Mouse (Mus musculus): ENCODE data around the gene Smagp. TPM values are rescaled to one million over a fixed set of nuclear protein-coding genes. Genes with fewer than 3 reads are reported as not detected.

Smagp gene
- polyA plus RNA-seq, 1 experiment from 2014 or later = 41.6 TPM

DNA sequence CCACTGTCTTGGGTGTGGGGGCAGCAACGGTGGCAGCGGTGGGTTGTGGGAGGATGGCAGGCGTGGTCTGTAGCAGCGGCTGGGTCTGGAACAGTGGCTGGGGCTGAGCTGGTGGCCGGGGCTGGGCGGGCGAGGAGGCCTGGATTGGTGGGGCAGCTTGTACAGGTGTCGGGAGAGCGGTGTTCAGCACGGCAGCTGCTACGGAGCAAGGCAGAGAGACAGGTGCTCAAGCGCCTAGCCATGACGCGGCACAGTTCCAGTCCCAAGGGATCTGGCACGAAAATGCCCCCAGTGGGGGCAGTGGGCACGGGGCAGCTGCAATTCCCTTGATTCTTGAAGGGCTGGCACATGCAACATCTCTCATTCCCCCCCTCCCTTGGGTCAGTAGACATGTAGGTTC lies 50.8 kb downstream of the Smagp start:
- no peak overlapping the region for H3K9ac ChIP-seq (replicated peaks; ENCODE audit: low read length)
- WGBS = 94% methylated on average over 16 of the region's 16 CpGs

GRCm38 (mm10) chr15:100580108-100580507 lies 56.6 kb downstream of the Smagp start:
- H3K4me3 ChIP-seq (ENCODE audit: low read length) = no peak overlapping the region
- no peaks in the 10 kb centered on the region for H3K9me3 ChIP-seq (ENCODE audit: low read length)
- no peak overlapping the region for H3K27ac ChIP-seq (ENCODE audit: low read length)
- H3K4me2 ChIP-seq (replicated peaks; ENCODE audit: low read depth, low read length) = no peak overlapping the region
- no peak for ATAC-seq (ENCODE audit: low FRiP score, low TSS enrichment)
- 89% methylated on average over 10 of the region's 10 CpGs for WGBS
- H3K36me3 ChIP-seq (ENCODE audit: insufficient read depth, low read length) = peaks cover 3% of the 10 kb centered on the region; the same call in 1 of the 2 replicates
- H3K9ac ChIP-seq (replicated peaks; ENCODE audit: low read length) = no peak overlapping the region
- 0 out of 2 replicates have a peak, but pooled peaks cover 3% of the 10 kb centered on the region for H3K4me1 ChIP-seq (ENCODE audit: insufficient read depth, low read length)
- no peaks in the 10 kb centered on the region for H3K27me3 ChIP-seq (ENCODE audit: insufficient read depth, low read length)

More for the DNA sequence above, 50.8 kb downstream of the Smagp start:
- Histone ChIP-seq H3K27ac (ENCODE audit: low read length) (no peak overlapping the region), H3K4me3 (ENCODE audit: low read length) (no peak overlapping the region), H3K4me1 (ENCODE audit: insufficient read depth, low read length) (no peaks in the 10 kb centered on the region), H3K4me2 (replicated peaks; ENCODE audit: low read depth, low read length) (no peak overlapping the region), H3K27me3 (ENCODE audit: insufficient read depth, low read length) (no peaks in the 10 kb centered on the region), H3K36me3 (ENCODE audit: insufficient read depth, low read length) (peaks cover 17% of the 10 kb centered on the region; the same call in 1 of the 2 replicates), H3K9me3 (ENCODE audit: low read length) (no peaks in the 10 kb centered on the region)
- ATAC-seq (ENCODE audit: low FRiP score, low TSS enrichment) = no peak

DNA sequence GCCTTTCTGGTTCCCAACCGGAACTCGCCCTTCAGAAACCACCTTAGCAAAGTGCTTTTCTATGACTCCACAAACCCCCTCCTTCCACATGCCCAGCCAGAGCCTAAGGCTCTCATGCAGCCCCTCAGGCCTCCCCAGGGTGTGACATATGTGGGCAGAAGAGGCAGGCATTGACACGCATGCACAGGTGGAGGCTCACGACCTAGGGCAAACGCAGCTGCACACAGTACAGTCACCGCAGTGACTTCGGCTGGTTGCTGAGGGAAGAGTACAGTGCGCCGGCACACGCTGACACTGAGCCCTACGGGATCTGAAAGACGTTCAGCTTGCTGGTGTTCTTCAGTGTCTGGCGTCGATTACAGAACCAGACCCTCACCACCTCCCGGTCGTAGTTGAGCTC lies 58.8 kb downstream of the Smagp start:
- no peak overlapping the region for H3K27ac ChIP-seq (ENCODE audit: low read length)

DNA sequence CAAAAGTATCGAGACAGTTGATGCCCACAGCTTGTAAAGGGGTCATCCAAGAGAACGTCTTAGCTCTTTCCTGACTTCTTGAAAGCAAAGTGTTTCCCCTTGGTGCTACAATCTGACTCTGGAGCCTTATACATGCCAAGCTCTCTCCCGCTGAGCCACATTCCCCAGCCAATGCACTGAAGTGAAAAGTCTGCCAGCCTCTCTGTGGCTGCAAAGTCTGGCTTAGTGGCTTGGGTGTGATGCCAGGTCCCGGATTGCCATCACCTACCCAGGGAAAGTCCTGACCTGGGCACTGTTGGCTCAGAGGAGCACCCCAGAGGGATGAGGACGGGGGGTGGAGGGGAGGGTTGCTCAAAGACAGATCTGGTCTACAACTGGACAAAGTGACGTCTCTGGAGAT lies 59.9 kb downstream of the Smagp start:
- no peaks in the 10 kb centered on the region for H3K27me3 ChIP-seq (ENCODE audit: insufficient read depth, low read length)
- H3K4me2 ChIP-seq (replicated peaks; ENCODE audit: low read depth, low read length) = no peak overlapping the region
- H3K27ac ChIP-seq (ENCODE audit: low read length) = no peak overlapping the region
- H3K36me3 ChIP-seq (ENCODE audit: insufficient read depth, low read length) = peaks cover 3% of the 10 kb centered on the region; the same call in 1 of the 2 replicates
- no peak overlapping the region for H3K4me3 ChIP-seq (ENCODE audit: low read length)
- H3K4me1 ChIP-seq (ENCODE audit: insufficient read depth, low read length) = 0 out of 2 replicates have a peak, but pooled peaks cover 8% of the 10 kb centered on the region
- 75% methylated on average over 6 of the region's 6 CpGs for WGBS
- no peaks in the 10 kb centered on the region for H3K9me3 ChIP-seq (ENCODE audit: low read length)
- no peak overlapping the region for H3K9ac ChIP-seq (replicated peaks; ENCODE audit: low read length)
- no peak for ATAC-seq (ENCODE audit: low FRiP score, low TSS enrichment)

More for the DNA sequence above, 58.8 kb downstream of the Smagp start:
- no peak overlapping the region for H3K9ac ChIP-seq (replicated peaks; ENCODE audit: low read length)
- 0 out of 2 replicates have a peak, but pooled peaks cover 8% of the 10 kb centered on the region for H3K4me1 ChIP-seq (ENCODE audit: insufficient read depth, low read length)
- no peaks in the 10 kb centered on the region for H3K9me3 ChIP-seq (ENCODE audit: low read length)
- peaks cover 3% of the 10 kb centered on the region; the same call in 1 of the 2 replicates for H3K36me3 ChIP-seq (ENCODE audit: insufficient read depth, low read length)
- 87% methylated on average over 16 of the region's 16 CpGs for WGBS
- no peaks in the 10 kb centered on the region for H3K27me3 ChIP-seq (ENCODE audit: insufficient read depth, low read length)
- ATAC-seq (ENCODE audit: low FRiP score, low TSS enrichment) = no peak
- no peak overlapping the region for H3K4me3 ChIP-seq (ENCODE audit: low read length)
- H3K4me2 ChIP-seq (replicated peaks; ENCODE audit: low read depth, low read length) = no peak overlapping the region

DNA sequence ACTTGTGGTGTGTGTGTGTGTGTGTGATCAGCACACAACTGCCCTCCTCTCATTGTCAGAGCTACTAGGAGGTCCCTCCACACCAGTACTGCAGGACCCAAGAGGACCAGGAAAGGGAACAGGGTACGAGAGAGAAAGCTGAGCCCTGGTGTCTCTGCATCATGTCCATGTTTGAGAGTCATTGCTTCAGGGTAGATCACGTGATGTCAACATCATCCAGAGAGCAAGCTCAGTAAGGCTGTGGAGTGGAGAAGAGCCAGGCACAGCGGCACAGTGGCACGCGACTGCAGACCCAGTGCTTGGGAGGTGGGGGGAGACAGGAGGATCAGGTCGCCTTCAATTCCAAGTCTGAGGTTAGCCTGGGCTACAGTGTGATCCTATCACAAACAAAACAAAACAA lies 60.3 kb downstream of the Smagp start:
- Histone ChIP-seq H3K4me2 (replicated peaks; ENCODE audit: low read depth, low read length) (no peak overlapping the region), H3K36me3 (ENCODE audit: insufficient read depth, low read length) (peaks cover 3% of the 10 kb centered on the region; the same call in 1 of the 2 replicates), H3K4me3 (ENCODE audit: low read length) (no peak overlapping the region), H3K9me3 (ENCODE audit: low read length) (no peaks in the 10 kb centered on the region), H3K27me3 (ENCODE audit: insufficient read depth, low read length) (no peaks in the 10 kb centered on the region), H3K4me1 (ENCODE audit: insufficient read depth, low read length) (0 out of 2 replicates have a peak, but pooled peaks cover 8% of the 10 kb centered on the region), H3K27ac (ENCODE audit: low read length) (no peak overlapping the region), H3K9ac (replicated peaks; ENCODE audit: low read length) (no peak overlapping the region)
- no peak for ATAC-seq (ENCODE audit: low FRiP score, low TSS enrichment)
- WGBS = 91% methylated on average over 6 of the region's 6 CpGs

DNA sequence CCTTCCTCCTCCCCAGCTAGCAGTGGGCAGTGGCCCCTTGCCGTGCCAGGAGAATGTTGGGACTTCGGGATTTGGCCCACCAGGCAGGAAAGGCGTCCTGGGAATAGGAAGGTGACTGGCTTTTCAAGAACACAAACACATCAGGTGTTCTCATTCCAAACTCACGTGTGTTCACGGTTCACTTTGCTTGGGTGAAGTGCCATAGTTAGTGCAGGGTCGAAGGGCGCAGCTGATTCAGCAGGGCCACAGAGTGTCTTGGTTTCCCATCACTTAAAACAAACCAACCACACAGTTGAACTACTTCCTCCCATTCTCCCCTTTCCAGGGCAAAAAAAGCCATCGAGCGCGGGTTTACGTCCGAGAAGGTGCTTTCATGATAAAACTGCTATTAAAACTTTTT lies 61.4 kb downstream of the Smagp start:
- H3K4me3 ChIP-seq (ENCODE audit: low read length) = no peak overlapping the region
- peak overlapping the region; percentile 4; the same call in 1 of the 2 replicates for H3K27ac ChIP-seq (ENCODE audit: low read length)
- H3K36me3 ChIP-seq (ENCODE audit: insufficient read depth, low read length) = peaks cover 3% of the 10 kb centered on the region; the same call in 1 of the 2 replicates
- 0 out of 2 replicates have a peak, but pooled peaks cover 8% of the 10 kb centered on the region for H3K4me1 ChIP-seq (ENCODE audit: insufficient read depth, low read length)
- no peak for ATAC-seq (ENCODE audit: low FRiP score, low TSS enrichment)
- no peak overlapping the region for H3K9ac ChIP-seq (replicated peaks; ENCODE audit: low read length)
- no peak overlapping the region for H3K4me2 ChIP-seq (replicated peaks; ENCODE audit: low read depth, low read length)
- H3K27me3 ChIP-seq (ENCODE audit: insufficient read depth, low read length) = no peaks in the 10 kb centered on the region
- WGBS = 80% methylated on average over 12 of the region's 12 CpGs
- H3K9me3 ChIP-seq (ENCODE audit: low read length) = no peaks in the 10 kb centered on the region

GRCm38 (mm10) chr15:100574378-100574777 lies 62.4 kb downstream of the Smagp start:
- ATAC-seq (ENCODE audit: low FRiP score, low TSS enrichment) = no peak
- Histone ChIP-seq H3K27ac (ENCODE audit: low read length) (peak overlapping the region; percentile 68), H3K36me3 (ENCODE audit: insufficient read depth, low read length) (no peaks in the 10 kb centered on the region), H3K9ac (replicated peaks; ENCODE audit: low read length) (no peak overlapping the region), H3K4me1 (ENCODE audit: insufficient read depth, low read length) (0 out of 2 replicates have a peak, but pooled peaks cover 8% of the 10 kb centered on the region), H3K4me2 (replicated peaks; ENCODE audit: low read depth, low read length) (no peak overlapping the region), H3K4me3 (ENCODE audit: low read length) (no peak overlapping the region), H3K9me3 (ENCODE audit: low read length) (no peaks in the 10 kb centered on the region), H3K27me3 (ENCODE audit: insufficient read depth, low read length) (no peaks in the 10 kb centered on the region)
- 81% methylated on average over 2 of the region's 2 CpGs for WGBS

DNA sequence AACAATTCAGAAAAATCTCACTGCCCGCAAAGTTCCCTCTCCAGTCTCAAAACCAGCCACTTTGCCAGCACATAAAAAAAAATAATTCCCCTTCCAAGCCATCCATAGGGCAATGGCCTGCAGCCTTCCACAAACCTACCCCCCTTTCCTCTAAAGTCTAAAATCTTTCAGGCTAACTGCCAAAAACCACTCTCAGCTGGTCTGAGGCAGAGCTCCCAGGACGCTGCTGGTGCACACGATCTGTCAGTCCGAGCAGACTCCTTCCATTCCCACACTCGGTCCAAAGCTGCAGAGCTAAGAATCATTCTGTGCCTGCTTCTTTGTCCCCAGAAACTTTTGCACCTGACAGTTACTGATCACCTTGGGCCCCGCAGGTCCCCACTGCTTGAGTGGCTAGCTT lies 62.8 kb downstream of the Smagp start:
- Histone ChIP-seq H3K27me3 (ENCODE audit: insufficient read depth, low read length) (no peaks in the 10 kb centered on the region), H3K4me2 (replicated peaks; ENCODE audit: low read depth, low read length) (no peak overlapping the region), H3K9ac (replicated peaks; ENCODE audit: low read length) (no peak overlapping the region), H3K36me3 (ENCODE audit: insufficient read depth, low read length) (no peaks in the 10 kb centered on the region), H3K4me3 (ENCODE audit: low read length) (no peak overlapping the region), H3K27ac (ENCODE audit: low read length) (peak overlapping the region; percentile 68), H3K9me3 (ENCODE audit: low read length) (no peaks in the 10 kb centered on the region), H3K4me1 (ENCODE audit: insufficient read depth, low read length) (0 out of 2 replicates have a peak, but pooled peaks cover 8% of the 10 kb centered on the region)
- peak; percentile 54; the same call in 1 of the 2 replicates for ATAC-seq (ENCODE audit: low FRiP score, low TSS enrichment)
- 40% methylated on average over 6 of the region's 6 CpGs for WGBS

Small RNAs within 50 kb of the gene (microRNA-seq; reads per million reads assigned to microRNA genes)
- gene Mir6961 = not detected

Other genes starting within 250 kb of the Smagp start
- gene Gm5475, start 214.8 kb downstream of the Smagp start, polyA plus RNA-seq (2015; fragmentation: Nextera tagmentation; extraction: Ambion mirVana) = 0.19 and 0.22 TPM in 2 replicates
- 36.8 and 37.4 TPM in 2 replicates for gene Slc11a2, start 211.9 kb downstream of the Smagp start, polyA plus RNA-seq (2015; fragmentation: Nextera tagmentation; extraction: Ambion mirVana)
- 31.8 and 33.1 TPM in 2 replicates for gene Letmd1, start 167.9 kb downstream of the Smagp start, polyA plus RNA-seq (2015; fragmentation: Nextera tagmentation; extraction: Ambion mirVana)
- 15.3 and 16.4 TPM in 2 replicates for gene Csrnp2, start 141.5 kb downstream of the Smagp start, polyA plus RNA-seq (2015; fragmentation: Nextera tagmentation; extraction: Ambion mirVana)
- gene Tfcp2, start 84.9 kb downstream of the Smagp start, polyA plus RNA-seq (2015; fragmentation: Nextera tagmentation; extraction: Ambion mirVana) = 37.5 and 37.8 TPM in 2 replicates
- 10.1 and 10.2 TPM in 2 replicates for gene Pou6f1, start 37.0 kb downstream of the Smagp start, polyA plus RNA-seq (2015; fragmentation: Nextera tagmentation; extraction: Ambion mirVana)
- gene Dazap2, start 21.6 kb downstream of the Smagp start, polyA plus RNA-seq (2015; fragmentation: Nextera tagmentation; extraction: Ambion mirVana) = 262 and 290 TPM in 2 replicates
- gene Bin2, start 32.6 kb upstream of the Smagp start, polyA plus RNA-seq (2015; fragmentation: Nextera tagmentation; extraction: Ambion mirVana) = 2.1 and 3.0 TPM in 2 replicates
- 27.1 and 41.9 TPM in 2 replicates for gene Cela1, start 51.0 kb upstream of the Smagp start, polyA plus RNA-seq (2015; fragmentation: Nextera tagmentation; extraction: Ambion mirVana)
- gene Galnt6, start 92.4 kb upstream of the Smagp start, polyA plus RNA-seq (2015; fragmentation: Nextera tagmentation; extraction: Ambion mirVana) = 0.87 and 1.1 TPM in 2 replicates
- 8.4 and 8.7 TPM in 2 replicates for gene Slc4a8, start 124.8 kb upstream of the Smagp start, polyA plus RNA-seq (2015; fragmentation: Nextera tagmentation; extraction: Ambion mirVana)
- 8.1 and 8.2 TPM in 2 replicates for gene Scn8a, start 232.9 kb upstream of the Smagp start, polyA plus RNA-seq (2015; fragmentation: Nextera tagmentation; extraction: Ambion mirVana)